ENCODE assay signal across 12 mouse cellular contexts in genomic region chr2:173854846-173855245, GRCm38 (mm10).
DNase-seq lines count a peak whose midpoint lies in the region; ATAC-seq and TF ChIP-seq lines count a peak whose summit lies in the region.
"Had no signal": no experiment of that assay in that cellular context is flagged by ENCODE, and none has a peak within 500 bp of the region (broad histone marks: within the 10 kb centered on the region; RNA-seq: fewer than 3 reads in every experiment).

No protein-coding gene starts in this region.

- H3K9me3 ChIP-seq in midbrain, embryonic 13.5 days = no peaks in the 10 kb centered on the region
- no peaks in the 10 kb centered on the region for H3K9me3 ChIP-seq in midbrain, embryonic 10.5 days (replicated peaks)
- H3K9me3 ChIP-seq: heart, embryonic 12.5 days; neural tube, embryonic 12.5 days had no signal

- 67% methylated on average over 7 of the region's 7 CpGs for WGBS in midbrain, embryonic 13.5 days
- 78% methylated on average over 7 of the region's 7 CpGs for WGBS in midbrain, embryonic 10.5 days
- WGBS in cerebellum, adult 2 months = 75% methylated on average over 7 of the region's 7 CpGs

- intact Hi-C loops in gastrocnemius, postnatal 14 days (cut with DNase I; ENCODE audit: low total_unique reads) = no loop called here

- H3K4me2 ChIP-seq in midbrain, embryonic 13.5 days (replicated peaks) = no peak overlapping the region
- H3K4me2 ChIP-seq: heart, embryonic 12.5 days; neural tube, embryonic 12.5 days had no signal

- no peak for TF ChIP-seq CTCF in brain, embryonic 14.5 days (IDR thresholded peaks at IDR 0.05; ENCODE audit: borderline replicate concordance, extremely low read depth, insufficient read depth, insufficient read length)
- no peak for TF ChIP-seq CTCF in cerebellum, adult 2 months (IDR thresholded peaks at IDR 0.05; ENCODE audit: borderline replicate concordance, insufficient read depth, low read depth, low read length)

- no peak overlapping the region for H3K9ac ChIP-seq in midbrain, embryonic 13.5 days (replicated peaks)
- H3K9ac ChIP-seq: heart, embryonic 12.5 days; neural tube, embryonic 12.5 days had no signal

- ATAC-seq in midbrain, embryonic 13.5 days = no peak

- H3K4me1 ChIP-seq in midbrain, embryonic 13.5 days (replicated peaks) = peaks cover 16% of the 10 kb centered on the region
- 0 out of 2 replicates have a peak, but pooled peaks cover 4% of the 10 kb centered on the region for H3K4me1 ChIP-seq in midbrain, embryonic 10.5 days
- no peaks in the 10 kb centered on the region for H3K4me1 ChIP-seq in cerebellum, adult 2 months (ENCODE audit: control insufficient read depth, insufficient read depth, low read length)
- H3K4me1 ChIP-seq: heart, embryonic 12.5 days had no signal

- no peaks in the 10 kb centered on the region for H3K36me3 ChIP-seq in midbrain, embryonic 13.5 days
- no peaks in the 10 kb centered on the region for H3K36me3 ChIP-seq in midbrain, embryonic 10.5 days
- H3K36me3 ChIP-seq: heart, embryonic 12.5 days; neural tube, embryonic 12.5 days had no signal

- no peak for TF ChIP-seq POLR2A in brain, embryonic 14.5 days (IDR thresholded peaks at IDR 0.05; ENCODE audit: borderline replicate concordance, extremely low read depth, insufficient read depth, insufficient read length, poor library complexity, severe bottlenecking)
- TF ChIP-seq POLR2A in cerebellum, adult 2 months (IDR thresholded peaks at IDR 0.05; ENCODE audit: borderline replicate concordance, insufficient read depth, low read length) = no peak

- no peak overlapping the region for H3K4me3 ChIP-seq in midbrain, embryonic 13.5 days (replicated peaks)
- no peak overlapping the region for H3K4me3 ChIP-seq in midbrain, embryonic 10.5 days
- no peak overlapping the region for H3K4me3 ChIP-seq in cerebellum, adult 2 months (replicated peaks; ENCODE audit: insufficient read depth, low read depth, low read length)
- H3K4me3 ChIP-seq: heart, embryonic 12.5 days; layer of hippocampus, adult 2 months; neural tube, embryonic 12.5 days had no signal

- DNase-seq in midbrain, embryonic 10.5 days (ENCODE audit: low spot score) = no peak
- DNase-seq in brain, embryonic 14.5 days (ENCODE audit: low read depth) = peak; percentile 31
- peak; percentile 6 for DNase-seq in retina, postnatal 1 day
- no peak for DNase-seq in cerebellum, adult 2 months
- DNase-seq in urinary bladder, postnatal 4 days (ENCODE audit: low spot score in 2 of 2) = no peak
- no peak for DNase-seq in gastrocnemius, postnatal 14 days
- DNase-seq: cerebellum, postnatal 14 days; gastrocnemius, postnatal 36 days had no signal

- peak overlapping the region; percentile 46; the same call in 1 of the 2 replicates for H3K27ac ChIP-seq in midbrain, embryonic 13.5 days
- no peak overlapping the region for H3K27ac ChIP-seq in midbrain, embryonic 10.5 days (replicated peaks)
- H3K27ac ChIP-seq in cerebellum, adult 2 months (ENCODE audit: insufficient read depth, low read length) = no peak overlapping the region
- H3K27ac ChIP-seq: layer of hippocampus, adult 2 months; neural tube, embryonic 12.5 days had no signal

- no peaks in the 10 kb centered on the region for H3K27me3 ChIP-seq in midbrain, embryonic 13.5 days
- H3K27me3 ChIP-seq in midbrain, embryonic 10.5 days (ENCODE audit: low read depth, poor library complexity, severe bottlenecking) = no peaks in the 10 kb centered on the region
- H3K27me3 ChIP-seq in cerebellum, adult 2 months (ENCODE audit: control insufficient read depth, insufficient read depth, low read length) = no peaks in the 10 kb centered on the region; the same call in 1 of the 2 replicates
- H3K27me3 ChIP-seq: heart, embryonic 12.5 days; neural tube, embryonic 12.5 days had no signal

Comparison
In these comparisons a context has a peak if more than half of its experiments do, and no peak if none do; other contexts are left out.
1. DNase-seq: peak in brain, embryonic 14.5 days (single experiment) and retina, postnatal 1 day (single experiment); none in midbrain, embryonic 10.5 days (single experiment), cerebellum, adult 2 months (0 of 2), urinary bladder, postnatal 4 days (0 of 2) and gastrocnemius, postnatal 14 days (single experiment).